Mouse (Mus musculus) liver, adult 10 weeks (tissue): ENCODE measurements around the gene Reps2. TPM values are rescaled to one million over a fixed set of nuclear protein-coding genes. Genes with fewer than 3 reads are reported as not detected.

Experiments
- polyA plus RNA-seq: library from polyadenylated mRNA; stranded (reverse); fragments of 350-450 nt; fragmentation: Illumina TruSeq; extraction: RNeasy Lipid Tissue Mini Kit (QIAGEN cat#74804); gene quantifications from one replicate; pipeline ENCODE4 v1.2.3, GENCODE M21; 2014; ENCODE audit warnings: low read depth, low replicate concordance

Reps2 gene
- polyA plus RNA-seq = 28.5 TPM

DNA sequence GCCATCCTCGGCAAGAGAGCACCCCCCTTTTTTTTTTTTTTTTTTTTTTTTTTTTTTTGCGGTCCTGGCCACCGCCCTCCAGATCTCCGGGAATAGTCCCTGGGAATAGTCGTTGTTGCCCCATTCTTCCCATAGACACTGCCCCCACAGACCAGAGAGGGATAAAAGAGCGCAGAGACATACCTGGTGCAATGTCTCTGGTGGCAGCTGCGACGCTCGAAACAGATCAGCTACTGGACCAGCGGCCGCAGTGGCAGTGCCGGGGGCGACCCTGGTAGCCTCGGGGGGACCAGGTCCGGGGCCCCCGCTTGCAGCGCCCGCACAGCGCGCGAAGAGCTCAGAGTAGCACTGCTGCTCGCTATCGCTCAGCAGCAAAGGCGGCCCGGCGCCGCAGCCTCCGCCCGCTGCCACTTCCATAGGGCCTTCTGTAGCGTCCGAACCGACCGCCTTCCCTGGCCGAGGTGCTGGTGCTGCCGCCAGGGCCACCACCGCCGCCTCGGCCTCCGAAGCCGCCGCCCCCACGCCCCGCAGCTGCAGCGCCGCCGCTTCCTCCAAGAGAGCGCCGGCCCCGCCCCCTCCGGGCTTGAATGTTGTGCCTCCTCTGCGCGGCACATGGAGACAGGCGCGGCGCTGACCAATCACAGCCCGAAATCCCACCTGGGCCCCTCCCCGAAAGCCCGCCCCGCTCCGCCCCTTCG, at the start of gene Reps2:
Reps2 (minus strand) TSS at position 559 of the 698 bp plus-strand sequence.

Other genes starting within 250 kb of the Reps2 start
- gene Rbbp7, start 116.8 kb upstream of the Reps2 start, polyA plus RNA-seq = 122 TPM
- 53.3 TPM for gene Txlng, start 185.8 kb upstream of the Reps2 start, polyA plus RNA-seq
- gene Syap1, start 244.8 kb upstream of the Reps2 start, polyA plus RNA-seq = 141 TPM